Mouse (Mus musculus): Measurements from ENCODE around the gene Tmigd1. TPM values are rescaled to one million over a fixed set of nuclear protein-coding genes. Genes with fewer than 3 reads are reported as not detected.
"Not testable (repeated sequence)": the region's sequence is repeated elsewhere in the genome, so short reads cannot be mapped to it uniquely, and the experiment has no call there.

Gene Tmigd1
- polyA plus RNA-seq, 2 experiments = 0.09 to 0.36 TPM

GRCm38 (mm10) chr11:76924759-76925236, 22.8 kb downstream of the Tmigd1 start, which contains the start of gene Blmh:
Gene Blmh, plus strand, starts transcription at chr11:76924809.
- Histone ChIP-seq H3K9me3 (ENCODE audit: control insufficient read depth, low read length) (no peaks in the 10 kb centered on the region), H3K9ac (ENCODE audit: low read depth, low read length, severe bottlenecking) (no peak within 1 kb of the TSS), H3K36me3 (ENCODE audit: control insufficient read depth, insufficient read depth, low read length) (no peaks in the 10 kb centered on the region), H3K27me3 (ENCODE audit: control insufficient read depth, insufficient read depth, low read length) (no peaks in the 10 kb centered on the region), H3K4me3 (replicated peaks; ENCODE audit: low read length) (no peak within 1 kb of the TSS), H3K4me2 (replicated peaks; ENCODE audit: low read depth, low read length, severe bottlenecking) (no peak within 1 kb of the TSS), H3K4me1 (ENCODE audit: control insufficient read depth, insufficient read depth, low read length) (no peaks in the 10 kb centered on the region), H3K27ac (replicated peaks; ENCODE audit: low read depth, low read length) (no peak within 1 kb of the TSS)
- WGBS = 74% methylated on average over 6 of the region's 6 CpGs
- ATAC-seq (ENCODE audit: low FRiP score, low read depth) = no peak
- no peak for TF ChIP-seq POLR2A (IDR thresholded peaks at IDR 0.05; ENCODE audit: borderline replicate concordance, extremely low read depth, insufficient read depth, insufficient read length)
- peak; percentile 21 for DNase-seq (ENCODE audit: low spot score)

GRCm38 (mm10) chr11:76928586-76928985, 26.6 kb downstream of the Tmigd1 start:
- H3K4me3 ChIP-seq (replicated peaks; ENCODE audit: low read length); H3K27ac ChIP-seq (replicated peaks; ENCODE audit: low read depth, low read length); H3K4me2 ChIP-seq (replicated peaks; ENCODE audit: low read depth, low read length, severe bottlenecking); H3K36me3 ChIP-seq (ENCODE audit: control insufficient read depth, insufficient read depth, low read length); H3K9ac ChIP-seq (ENCODE audit: low read depth, low read length, severe bottlenecking); H3K4me1 ChIP-seq (ENCODE audit: control insufficient read depth, insufficient read depth, low read length); H3K27me3 ChIP-seq (ENCODE audit: control insufficient read depth, insufficient read depth, low read length); H3K9me3 ChIP-seq (ENCODE audit: control insufficient read depth, low read length); ATAC-seq (ENCODE audit: low FRiP score, low read depth); DNase-seq (ENCODE audit: low spot score): not testable (repeated sequence)
- WGBS = 82% methylated on average over 8 of the region's 8 CpGs

GRCm38 (mm10) chr11:76933209-76933608, 31.2 kb downstream of the Tmigd1 start:
- no peak overlapping the region for H3K4me2 ChIP-seq (replicated peaks; ENCODE audit: low read depth, low read length, severe bottlenecking)
- ATAC-seq (ENCODE audit: low FRiP score, low read depth) (no peak), DNase-seq (ENCODE audit: low spot score) (no peak)
- H3K9ac ChIP-seq (ENCODE audit: low read depth, low read length, severe bottlenecking) = no peak overlapping the region
- H3K9me3 ChIP-seq (ENCODE audit: control insufficient read depth, low read length) = no peaks in the 10 kb centered on the region
- no peak for TF ChIP-seq POLR2A (IDR thresholded peaks at IDR 0.05; ENCODE audit: borderline replicate concordance, extremely low read depth, insufficient read depth, insufficient read length)
- 61% methylated on average over 3 of the region's 3 CpGs for WGBS
- no peak overlapping the region for H3K4me3 ChIP-seq (replicated peaks; ENCODE audit: low read length)
- no peaks in the 10 kb centered on the region for H3K4me1 ChIP-seq (ENCODE audit: control insufficient read depth, insufficient read depth, low read length)
- no peaks in the 10 kb centered on the region for H3K36me3 ChIP-seq (ENCODE audit: control insufficient read depth, insufficient read depth, low read length)
- no peak overlapping the region for H3K27ac ChIP-seq (replicated peaks; ENCODE audit: low read depth, low read length)
- no peaks in the 10 kb centered on the region for H3K27me3 ChIP-seq (ENCODE audit: control insufficient read depth, insufficient read depth, low read length)

- Histone ChIP-seq H3K36me3 (ENCODE audit: control insufficient read depth, insufficient read depth, low read length) (no peaks in the 10 kb centered on the region), H3K9me3 (ENCODE audit: control insufficient read depth, low read length) (no peaks in the 10 kb centered on the region), H3K27ac (replicated peaks; ENCODE audit: low read depth, low read length) (no peak overlapping the region), H3K9ac (ENCODE audit: low read depth, low read length, severe bottlenecking) (no peak overlapping the region), H3K4me3 (replicated peaks; ENCODE audit: low read length) (no peak overlapping the region), H3K4me2 (replicated peaks; ENCODE audit: low read depth, low read length, severe bottlenecking) (no peak overlapping the region), H3K27me3 (ENCODE audit: control insufficient read depth, insufficient read depth, low read length) (no peaks in the 10 kb centered on the region), H3K4me1 (ENCODE audit: control insufficient read depth, insufficient read depth, low read length) (no peaks in the 10 kb centered on the region)
- no peak for ATAC-seq (ENCODE audit: low FRiP score, low read depth)
- TF ChIP-seq POLR2A (IDR thresholded peaks at IDR 0.05; ENCODE audit: borderline replicate concordance, extremely low read depth, insufficient read depth, insufficient read length) = no peak
- 73% methylated on average over 5 of the region's 5 CpGs for WGBS
- no peak for DNase-seq (ENCODE audit: low spot score)
Measured at GRCm38 (mm10) chr11:76936578-76936977, 34.6 kb downstream of the Tmigd1 start.

GRCm38 (mm10) chr11:76944839-76945238, 42.9 kb downstream of the Tmigd1 start:
- Histone ChIP-seq H3K4me1 (ENCODE audit: control insufficient read depth, insufficient read depth, low read length) (peaks cover 9% of the 10 kb centered on the region; the same call in 1 of the 2 replicates), H3K9ac (ENCODE audit: low read depth, low read length, severe bottlenecking) (peak overlapping the region; percentile 88; the same call in 1 of the 2 replicates), H3K9me3 (ENCODE audit: control insufficient read depth, low read length) (no peaks in the 10 kb centered on the region), H3K4me2 (replicated peaks; ENCODE audit: low read depth, low read length, severe bottlenecking) (peak overlapping the region; percentile 70), H3K27ac (replicated peaks; ENCODE audit: low read depth, low read length) (peak overlapping the region; percentile 83), H3K36me3 (ENCODE audit: control insufficient read depth, insufficient read depth, low read length) (peaks cover 7% of the 10 kb centered on the region), H3K4me3 (replicated peaks; ENCODE audit: low read length) (peak overlapping the region; percentile 88), H3K27me3 (ENCODE audit: control insufficient read depth, insufficient read depth, low read length) (no peaks in the 10 kb centered on the region)
- TF ChIP-seq POLR2A (IDR thresholded peaks at IDR 0.05; ENCODE audit: borderline replicate concordance, extremely low read depth, insufficient read depth, insufficient read length) = no peak
- 57% methylated on average over 6 of the region's 6 CpGs for WGBS
- DNase-seq (ENCODE audit: low spot score) (no peak), ATAC-seq (ENCODE audit: low FRiP score, low read depth) (no peak)

Data from limb, embryonic 14.5 days (tissue).